Mouse (Mus musculus) neural tube, postnatal 0 days (tissue): ENCODE results near the gene C130032M10Rik. TPM values are rescaled to one million over a fixed set of nuclear protein-coding genes. Genes with fewer than 3 reads are reported as not detected.

Experiments
- polyA plus RNA-seq: library from polyadenylated mRNA; unstranded; fragments of >200 nt; fragmentation: Nextera tagmentation; extraction: Ambion mirVana; gene quantifications from 2 replicates; pipeline ENCODE4 v1.2.1, GENCODE M21; 2015

The C130032M10Rik gene
- not detected in 2 replicates for polyA plus RNA-seq

GRCm38 (mm10) chr9:114515364-114515763, at the start of gene C130032M10Rik:
C130032M10Rik (plus strand) TSS chr9:114515697.

GRCm38 (mm10) chr9:114504816-114505215, 10.7 kb upstream of the C130032M10Rik start, which contains the start of gene Ccr4:
Ccr4 (minus strand) TSS chr9:114504916.

GRCm38 (mm10) chr9:114563761-114564606, 48.5 kb downstream of the C130032M10Rik start, which contains the start of gene Trim71:
Trim71 (minus strand) TSS chr9:114564369.

Other genes starting within 250 kb of the C130032M10Rik start
- gene Bcl2a1c, start 185.6 kb upstream of the C130032M10Rik start, polyA plus RNA-seq: not detected in 2 replicates
- gene Crtap, start 125.0 kb upstream of the C130032M10Rik start, polyA plus RNA-seq: 37.8 and 39.9 TPM in 2 replicates
- 32.8 and 34.0 TPM in 2 replicates for gene Glb1, start 114.6 kb upstream of the C130032M10Rik start, polyA plus RNA-seq
- 6.1 and 6.8 TPM in 2 replicates for gene Tmppe, start 114.6 kb upstream of the C130032M10Rik start, polyA plus RNA-seq
- not detected in 2 replicates for gene Ccr4, start 10.8 kb upstream of the C130032M10Rik start, polyA plus RNA-seq
- gene Trim71, start 48.7 kb downstream of the C130032M10Rik start, polyA plus RNA-seq: 0.20 and 0.26 TPM in 2 replicates
- gene Cnot10, start 124.5 kb downstream of the C130032M10Rik start, polyA plus RNA-seq: 38.1 and 40.2 TPM in 2 replicates
- gene Dync1li1, start 173.1 kb downstream of the C130032M10Rik start, polyA plus RNA-seq: 114 and 119 TPM in 2 replicates
- 22.8 and 22.9 TPM in 2 replicates for gene Cmtm6, start 215.4 kb downstream of the C130032M10Rik start, polyA plus RNA-seq